Mouse (Mus musculus): Measurements from ENCODE around the gene Rab40b. TPM values are rescaled to one million over a fixed set of nuclear protein-coding genes. Genes with fewer than 3 reads are reported as not detected.
"Not testable (repeated sequence)": the region's sequence is repeated elsewhere in the genome, so short reads cannot be mapped to it uniquely, and the experiment has no call there.

The Rab40b gene
- polyA plus RNA-seq, 1 experiment from 2014 or later = 3.0 TPM

DNA sequence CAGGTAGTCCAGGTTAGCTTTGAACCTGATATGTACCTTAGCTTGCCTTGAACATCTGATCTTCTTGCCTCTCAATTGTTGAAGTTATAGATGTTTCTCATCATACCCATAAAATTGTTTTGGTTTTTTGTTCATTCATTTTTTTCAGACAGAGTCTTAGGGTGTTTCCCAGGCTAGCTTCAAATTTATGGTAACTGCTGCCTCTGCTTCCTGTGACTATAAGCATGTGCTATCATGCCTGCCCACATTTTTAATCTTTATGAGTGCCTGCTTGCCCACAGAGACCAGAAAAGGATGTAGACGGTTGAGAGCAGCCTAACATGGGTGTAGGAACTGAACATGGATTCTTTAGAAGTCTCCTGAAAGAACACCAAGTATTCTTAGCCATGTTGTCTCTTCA is 19.3 kb downstream of the Rab40b start:
- Histone ChIP-seq H3K27ac (ENCODE audit: low read depth) (no peak overlapping the region), H3K27me3 (ENCODE audit: insufficient read depth, low read length) (no peaks in the 10 kb centered on the region), H3K4me3 (ENCODE audit: low read depth, low read length) (no peak overlapping the region), H3K36me3 (ENCODE audit: insufficient read depth) (no peaks in the 10 kb centered on the region), H3K9ac (no peak overlapping the region), H3K4me2 (no peak overlapping the region), H3K9me3 (ENCODE audit: low read depth, low read length) (no peaks in the 10 kb centered on the region), H3K4me1 (ENCODE audit: insufficient read depth) (no peaks in the 10 kb centered on the region)
- ATAC-seq (ENCODE audit: insufficient read depth) = no peak
- 70% methylated on average over 1 of the region's 1 CpGs for WGBS
- DNase-seq = no peak
- no peak for TF ChIP-seq CTCF (IDR thresholded peaks at IDR 0.05; ENCODE audit: low read depth)

DNA sequence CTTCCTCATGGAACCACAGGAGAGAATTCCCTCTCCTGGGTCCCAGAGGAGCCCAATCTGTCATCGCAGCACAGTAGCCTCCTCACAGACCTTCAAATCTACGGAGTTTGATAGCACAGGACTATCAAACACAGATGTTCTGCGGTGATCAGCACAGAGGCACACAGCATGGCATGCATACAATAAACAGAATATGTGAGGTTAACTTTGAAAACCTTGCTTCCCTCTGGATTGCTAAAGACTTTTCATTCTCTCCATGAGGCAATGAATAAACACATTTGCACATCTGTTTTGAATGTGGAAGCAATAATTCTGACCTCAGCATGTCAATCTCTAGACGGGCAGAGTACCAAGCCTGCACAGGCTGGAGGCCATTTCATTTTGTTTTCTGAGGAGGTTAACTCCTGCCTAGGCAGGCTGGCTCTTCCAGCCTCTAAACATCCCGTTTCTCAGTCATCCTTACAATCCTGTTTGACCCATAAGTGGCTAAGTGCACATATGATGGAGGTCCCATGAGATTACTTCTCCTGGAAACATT is 20.8 kb downstream of the Rab40b start:
- DNase-seq (no peak), ATAC-seq (ENCODE audit: insufficient read depth) (no peak)
- no peak overlapping the region for H3K9ac ChIP-seq
- H3K4me2 ChIP-seq = no peak overlapping the region
- H3K4me3 ChIP-seq (ENCODE audit: low read depth, low read length) = no peak overlapping the region
- H3K9me3 ChIP-seq (ENCODE audit: low read depth, low read length) = no peaks in the 10 kb centered on the region
- no peak for TF ChIP-seq CTCF (IDR thresholded peaks at IDR 0.05; ENCODE audit: low read depth)
- no peaks in the 10 kb centered on the region for H3K27me3 ChIP-seq (ENCODE audit: insufficient read depth, low read length)
- 42% methylated on average over 5 of the region's 5 CpGs for WGBS
- no peak overlapping the region for H3K27ac ChIP-seq (ENCODE audit: low read depth)
- no peaks in the 10 kb centered on the region for H3K36me3 ChIP-seq (ENCODE audit: insufficient read depth)
- H3K4me1 ChIP-seq (ENCODE audit: insufficient read depth) = no peaks in the 10 kb centered on the region

DNA sequence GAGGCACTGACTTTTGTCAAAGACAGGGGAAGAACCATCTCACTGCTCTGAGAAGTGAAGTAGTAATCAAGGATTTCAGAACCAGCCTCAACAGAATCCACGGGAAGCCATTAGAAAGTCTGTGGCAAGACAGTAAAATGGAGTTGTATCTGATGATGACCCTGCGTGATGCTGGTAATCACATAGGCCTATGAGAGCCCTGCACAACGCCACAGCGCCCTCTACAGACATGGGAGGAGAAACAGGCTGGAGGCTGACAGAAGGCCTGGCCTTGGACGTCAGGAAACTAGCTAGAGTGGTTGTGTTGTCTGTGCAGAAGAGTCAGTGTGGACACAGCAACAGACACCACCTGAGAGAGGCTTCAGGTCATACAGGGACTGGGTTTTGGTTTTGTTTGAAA is 25.8 kb downstream of the Rab40b start:
- DNase-seq (peak; percentile 10), ATAC-seq (ENCODE audit: insufficient read depth) (no peak)
- no peaks in the 10 kb centered on the region for H3K4me1 ChIP-seq (ENCODE audit: insufficient read depth)
- TF ChIP-seq CTCF (IDR thresholded peaks at IDR 0.05; ENCODE audit: low read depth) = peak; percentile 42
- H3K4me2 ChIP-seq = no peak overlapping the region
- H3K9ac ChIP-seq = no peak overlapping the region
- no peaks in the 10 kb centered on the region for H3K9me3 ChIP-seq (ENCODE audit: low read depth, low read length)
- H3K27me3 ChIP-seq (ENCODE audit: insufficient read depth, low read length) = no peaks in the 10 kb centered on the region
- no peaks in the 10 kb centered on the region for H3K36me3 ChIP-seq (ENCODE audit: insufficient read depth)
- WGBS = 31% methylated on average over 5 of the region's 5 CpGs
- H3K27ac ChIP-seq (ENCODE audit: low read depth) = no peak overlapping the region
- no peak overlapping the region for H3K4me3 ChIP-seq (ENCODE audit: low read depth, low read length)

DNA sequence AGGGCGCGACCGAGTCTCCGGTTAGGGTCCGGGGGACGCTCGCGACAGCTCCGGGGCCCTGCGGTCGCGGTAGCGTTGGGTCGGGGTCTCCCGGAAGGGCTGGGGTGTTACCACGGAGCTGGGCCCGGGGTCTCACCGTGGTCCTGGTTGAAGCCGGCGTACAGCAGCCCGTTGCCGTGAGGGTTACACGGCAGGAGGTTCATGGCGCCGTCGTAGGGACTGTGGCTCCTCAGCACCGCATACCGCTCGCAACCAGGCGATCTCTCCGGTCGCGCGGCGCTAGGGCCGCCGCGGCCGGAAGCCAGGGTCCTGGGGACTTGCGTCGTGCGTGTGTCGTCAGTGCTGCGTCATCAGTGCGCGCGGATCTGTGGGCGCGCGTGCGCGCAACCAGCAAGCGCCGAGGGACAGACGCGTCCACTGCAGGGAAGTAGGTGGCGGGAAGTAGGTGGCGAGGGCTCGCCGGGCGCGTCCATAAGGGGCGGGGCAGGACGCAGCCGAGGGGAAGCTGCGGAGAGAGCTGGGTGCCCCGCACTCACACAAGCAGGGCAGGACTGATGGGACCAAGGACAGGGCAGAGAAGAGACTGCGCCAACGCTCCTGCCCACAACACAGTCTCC is 33.9 kb downstream of the Rab40b start, which contains the start of gene Wdr45b:
Gene Wdr45b, minus strand, starts transcription at position 355 of the 617 bp plus-strand sequence.
- DNase-seq = peak; percentile 100
- H3K36me3 ChIP-seq (ENCODE audit: insufficient read depth) = 0 out of 2 replicates have a peak, but pooled peaks cover 3% of the 10 kb centered on the region
- TF ChIP-seq CTCF (IDR thresholded peaks at IDR 0.05; ENCODE audit: low read depth) = no peak
- H3K4me2 ChIP-seq = peak within 1 kb of the TSS; percentile 94
- H3K27ac ChIP-seq (ENCODE audit: low read depth) = peak within 1 kb of the TSS; percentile 84
- peak within 1 kb of the TSS; percentile 98 for H3K9ac ChIP-seq
- H3K4me3 ChIP-seq (ENCODE audit: low read depth, low read length) = peak within 1 kb of the TSS; percentile 97
- H3K4me1 ChIP-seq (ENCODE audit: insufficient read depth) = peaks cover 8% of the 10 kb centered on the region; the same call in 1 of the 2 replicates
- no peaks in the 10 kb centered on the region for H3K9me3 ChIP-seq (ENCODE audit: low read depth, low read length)
- ATAC-seq (ENCODE audit: insufficient read depth) = peak; percentile 97
- WGBS = under 1% methylated on average over 66 of the region's 69 CpGs
- H3K27me3 ChIP-seq (ENCODE audit: insufficient read depth, low read length) = no peaks in the 10 kb centered on the region

DNA sequence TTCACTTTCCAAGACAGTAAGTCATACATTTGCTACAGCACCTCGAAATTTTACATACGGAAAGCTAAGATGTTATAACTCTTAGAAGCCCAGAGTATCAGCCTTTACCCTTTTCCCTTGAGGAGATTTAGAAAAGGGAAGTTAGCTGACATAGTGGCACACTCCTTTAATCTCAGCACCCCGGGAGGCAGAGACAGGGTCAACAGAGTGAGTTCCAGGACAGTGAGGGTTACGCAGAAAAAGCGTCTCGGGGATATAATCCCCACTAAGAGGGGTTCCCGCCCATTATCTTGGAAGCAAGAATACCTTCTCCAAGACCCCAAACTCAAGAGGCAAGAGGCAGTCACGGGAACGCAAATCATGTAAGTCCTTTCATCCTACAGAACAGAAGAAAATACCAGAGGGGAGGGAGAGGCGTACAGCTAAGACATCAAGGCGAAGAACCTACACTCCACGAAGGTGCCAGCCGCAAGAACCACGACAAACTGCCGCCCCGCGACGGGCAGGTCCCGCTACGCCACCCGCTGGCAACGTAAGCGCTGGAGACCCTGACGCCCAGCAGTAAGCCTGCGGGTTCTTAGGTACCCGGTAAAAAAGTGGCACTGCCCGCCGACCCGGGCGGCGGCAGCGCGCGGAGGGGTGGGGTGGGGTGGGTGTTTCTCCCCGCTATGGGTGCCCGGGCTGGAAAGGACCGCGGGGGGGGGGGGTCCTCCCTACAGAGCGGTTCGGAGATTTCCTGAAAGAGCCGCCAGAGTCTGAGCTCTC is 34.5 kb downstream of the Rab40b start:
- peak overlapping the region; percentile 94 for H3K4me2 ChIP-seq
- TF ChIP-seq CTCF (IDR thresholded peaks at IDR 0.05; ENCODE audit: low read depth) = no peak
- H3K27ac ChIP-seq (ENCODE audit: low read depth) = peak overlapping the region; percentile 84
- H3K9me3 ChIP-seq (ENCODE audit: low read depth, low read length) = no peaks in the 10 kb centered on the region
- peak overlapping the region; percentile 98 for H3K9ac ChIP-seq
- H3K4me3 ChIP-seq (ENCODE audit: low read depth, low read length) = peak overlapping the region; percentile 97
- no peaks in the 10 kb centered on the region for H3K27me3 ChIP-seq (ENCODE audit: insufficient read depth, low read length)
- DNase-seq = peak; percentile 34
- peaks cover 8% of the 10 kb centered on the region; the same call in 1 of the 2 replicates for H3K4me1 ChIP-seq (ENCODE audit: insufficient read depth)
- H3K36me3 ChIP-seq (ENCODE audit: insufficient read depth) = 0 out of 2 replicates have a peak, but pooled peaks cover 9% of the 10 kb centered on the region
- 3% methylated on average over 41 of the region's 41 CpGs for WGBS
- ATAC-seq (ENCODE audit: insufficient read depth) = 0 out of 2 replicates have a peak, but pooled peaks have one; percentile 5

DNA sequence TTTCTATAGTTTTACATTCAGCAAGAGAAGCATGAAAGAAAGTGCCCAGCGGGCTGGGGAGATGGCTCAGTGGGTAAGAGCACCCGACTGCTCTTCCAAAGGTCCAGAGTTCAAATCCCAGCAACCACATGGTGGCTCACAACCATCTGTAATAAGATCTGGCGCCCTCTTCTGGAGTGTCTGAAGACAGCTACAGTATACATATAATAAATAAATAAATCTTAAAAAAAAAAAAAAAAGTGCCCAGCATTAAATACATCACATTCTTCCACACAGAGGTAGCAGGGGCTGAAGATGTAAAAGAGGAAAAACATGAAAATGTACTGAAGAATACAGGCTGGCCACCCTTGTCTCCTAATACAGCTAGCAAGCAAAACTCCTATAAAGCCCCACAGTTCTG is 39.3 kb downstream of the Rab40b start:
- not testable (repeated sequence) for H3K27ac ChIP-seq (ENCODE audit: low read depth); H3K9me3 ChIP-seq (ENCODE audit: low read depth, low read length); ATAC-seq (ENCODE audit: insufficient read depth); H3K4me3 ChIP-seq (ENCODE audit: low read depth, low read length); H3K9ac ChIP-seq; DNase-seq; H3K4me2 ChIP-seq; H3K4me1 ChIP-seq (ENCODE audit: insufficient read depth); H3K27me3 ChIP-seq (ENCODE audit: insufficient read depth, low read length)
- 88% methylated on average over 3 of the region's 3 CpGs for WGBS
- peaks cover 30% of the 10 kb centered on the region for H3K36me3 ChIP-seq (ENCODE audit: insufficient read depth)
- TF ChIP-seq CTCF (IDR thresholded peaks at IDR 0.05; ENCODE audit: low read depth) = 0 out of 2 replicates have a peak, but pooled peaks have one; percentile 6

DNA sequence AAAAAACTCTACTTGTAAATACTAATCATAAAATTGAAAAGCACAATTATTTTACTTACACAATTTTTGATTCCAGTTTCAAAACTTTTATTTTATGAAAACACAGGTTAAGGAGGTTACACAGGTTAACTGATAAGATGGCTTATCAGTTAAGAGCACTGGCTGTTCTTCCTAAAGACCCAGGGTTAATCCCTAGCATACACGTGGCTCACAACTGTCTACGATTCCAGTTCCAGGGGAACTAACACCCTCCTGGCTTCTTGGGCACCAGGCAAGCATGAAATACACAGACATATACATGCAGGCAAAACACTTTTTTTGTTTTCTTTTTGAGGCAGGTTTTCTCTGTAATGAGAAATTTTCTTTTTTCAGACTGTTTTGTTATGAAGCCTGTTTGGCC is 39.9 kb downstream of the Rab40b start:
- Histone ChIP-seq H3K9me3 (ENCODE audit: low read depth, low read length) (no peaks in the 10 kb centered on the region), H3K4me1 (ENCODE audit: insufficient read depth) (peaks cover 5% of the 10 kb centered on the region; the same call in 1 of the 2 replicates), H3K27me3 (ENCODE audit: insufficient read depth, low read length) (no peaks in the 10 kb centered on the region), H3K27ac (ENCODE audit: low read depth) (no peak overlapping the region), H3K4me3 (ENCODE audit: low read depth, low read length) (no peak overlapping the region), H3K9ac (no peak overlapping the region), H3K4me2 (no peak overlapping the region), H3K36me3 (ENCODE audit: insufficient read depth) (peaks cover 30% of the 10 kb centered on the region)
- DNase-seq = no peak
- no peak for TF ChIP-seq CTCF (IDR thresholded peaks at IDR 0.05; ENCODE audit: low read depth)
- no peak for ATAC-seq (ENCODE audit: insufficient read depth)
- 81% methylated on average over 2 of the region's 2 CpGs for WGBS
